Mouse (Mus musculus) B cell, adult 62 days (primary cell): ENCODE results near the gene Apbb1. TPM values are rescaled to one million over a fixed set of nuclear protein-coding genes. Genes with fewer than 3 reads are reported as not detected.

ENCODE experiments used
- total RNA-seq: library from RNA; stranded (reverse); gene quantifications from 4 replicates; pipeline ENCODE4 v1.2.4, GENCODE M21; 2023

Gene Apbb1
- total RNA-seq, result 3.0 to 6.0 TPM (median 4.4 TPM) in 4 replicates

DNA sequence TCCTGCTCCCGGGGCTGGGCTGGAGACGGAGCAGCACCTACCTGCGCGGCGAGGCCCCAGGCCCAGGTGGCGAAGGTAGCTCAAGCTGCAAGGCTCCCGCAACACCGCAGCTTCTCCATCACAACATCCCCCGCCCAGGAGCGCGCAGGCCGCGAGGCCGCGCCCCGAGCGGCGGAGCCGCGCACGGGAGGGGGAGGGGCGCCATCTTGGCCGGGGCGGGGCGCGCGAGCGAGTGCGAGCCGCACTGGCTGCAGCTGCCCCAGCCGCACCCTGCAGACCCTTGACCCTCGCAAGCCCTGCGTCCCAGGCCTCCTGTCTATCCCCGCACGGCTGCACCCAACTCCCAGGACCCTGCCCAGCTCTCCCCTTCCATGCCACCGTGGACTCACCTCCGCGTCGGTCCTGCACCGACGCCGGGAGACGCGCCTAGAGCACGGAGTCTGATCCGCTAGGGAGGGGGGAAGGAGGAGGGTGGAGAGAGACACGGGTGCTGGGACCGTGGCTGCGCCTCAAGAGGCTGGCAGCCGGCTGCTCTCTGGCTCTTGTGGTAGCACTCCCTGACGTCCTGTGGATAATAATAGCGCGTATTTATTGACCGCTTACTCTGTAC lies at the start of gene Apbb1:
Gene Apbb1 (minus strand): TSS at position 560 of the 610 bp plus-strand sequence.

DNA sequence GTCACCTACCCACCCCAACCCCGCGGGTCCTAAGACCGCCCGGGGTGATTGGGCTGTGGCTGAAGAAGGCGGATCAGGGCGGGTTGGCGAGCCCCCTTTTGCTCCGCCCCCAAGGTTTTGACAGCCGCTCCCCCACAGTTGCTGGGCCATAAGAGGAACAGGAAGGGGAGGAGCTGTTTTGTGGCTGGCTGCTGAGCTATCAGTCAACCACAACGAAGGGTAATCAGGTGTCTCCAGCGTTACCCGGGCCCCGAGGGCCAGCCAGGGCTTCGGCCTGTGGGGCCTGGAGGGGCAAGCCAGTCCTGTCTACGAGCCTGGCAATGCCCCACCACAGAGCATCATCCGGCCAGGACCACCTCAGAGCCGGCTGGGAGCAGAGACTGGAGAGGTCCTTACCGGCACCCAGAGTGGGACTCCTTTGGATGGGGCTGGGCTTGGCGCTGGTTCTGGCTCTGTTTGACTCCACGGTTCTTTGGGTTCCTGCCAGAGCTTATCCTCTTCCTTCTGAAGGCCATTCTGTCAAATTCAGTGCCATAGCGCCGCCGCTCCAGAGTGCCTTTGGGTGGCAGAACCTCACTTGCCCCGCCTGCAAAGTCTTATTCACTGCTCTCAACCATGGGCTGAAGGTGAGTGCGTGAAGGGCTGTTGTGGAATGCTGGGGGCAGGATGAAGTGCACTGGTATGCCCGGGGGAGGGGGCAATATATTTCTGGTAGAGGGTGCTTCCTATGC lies 27.1 kb downstream of the Apbb1 start, which contains the start of gene Smpd1:
Gene Smpd1 (plus strand): TSS at position 149 of the 731 bp plus-strand sequence.

Other genes starting within 250 kb of the Apbb1 start
- gene Olfr690, start 247.5 kb downstream of the Apbb1 start, total RNA-seq, result not detected in 4 replicates
- gene Olfr691, start 239.4 kb downstream of the Apbb1 start, total RNA-seq, result not detected in 4 replicates
- not detected in 4 replicates for gene Olfr692, start 213.4 kb downstream of the Apbb1 start, total RNA-seq
- gene Gm5901, start 206.6 kb downstream of the Apbb1 start, total RNA-seq, result not detected in 4 replicates
- gene Fam160a2, start 181.6 kb downstream of the Apbb1 start, total RNA-seq, result 41.6 to 49.6 TPM (median 42.6 TPM) in 4 replicates
- not detected in 4 replicates for gene Cnga4, start 177.1 kb downstream of the Apbb1 start, total RNA-seq
- not detected in 4 replicates for gene Cckbr, start 155.9 kb downstream of the Apbb1 start, total RNA-seq
- gene Cavin3, start 99.4 kb downstream of the Apbb1 start, total RNA-seq, result not detected in 4 replicates
- gene Smpd1, start 27.3 kb downstream of the Apbb1 start, total RNA-seq, result 20.3 to 24.9 TPM (median 21.6 TPM) in 4 replicates
- 0.39 TPM in 2 of 4 replicates, not detected in the others for gene Hpx, start 18.5 kb upstream of the Apbb1 start, total RNA-seq
- gene Trim3, start 51.9 kb upstream of the Apbb1 start, total RNA-seq, result 28.5 to 33.7 TPM (median 31.1 TPM) in 4 replicates
- gene Timm10b, start 58.4 kb upstream of the Apbb1 start, total RNA-seq, result 44.7 to 62.5 TPM (median 54.4 TPM) in 4 replicates
- gene Arfip2, start 58.8 kb upstream of the Apbb1 start, total RNA-seq, result 35.4 to 45.7 TPM (median 40.0 TPM) in 4 replicates
- gene Gm45799, start 58.9 kb upstream of the Apbb1 start, total RNA-seq, result 12.0 to 22.1 TPM (median 16.1 TPM) in 4 replicates
- gene Dnhd1, start 69.2 kb upstream of the Apbb1 start, total RNA-seq, result 8.4 to 11.3 TPM (median 8.9 TPM) in 4 replicates
- 72.5 to 84.4 TPM (median 74.9 TPM) in 4 replicates for gene Ilk, start 154.9 kb upstream of the Apbb1 start, total RNA-seq
- gene Rrp8, start 155.7 kb upstream of the Apbb1 start, total RNA-seq, result 21.2 to 29.2 TPM (median 24.9 TPM) in 4 replicates
- gene Taf10, start 162.7 kb upstream of the Apbb1 start, total RNA-seq, result 194 to 205 TPM (median 201 TPM) in 4 replicates
- gene Tpp1, start 170.6 kb upstream of the Apbb1 start, total RNA-seq, result 73.9 to 93.1 TPM (median 76.4 TPM) in 4 replicates
- gene Dchs1, start 206.0 kb upstream of the Apbb1 start, total RNA-seq, result not detected in 4 replicates
- 40.1 to 62.5 TPM (median 46.6 TPM) in 4 replicates for gene Mrpl17, start 229.4 kb upstream of the Apbb1 start, total RNA-seq